Mouse (Mus musculus) monocyte, adult 5-6 weeks (primary cell): ENCODE measurements around the gene Cmc2. TPM values are rescaled to one million over a fixed set of nuclear protein-coding genes. Genes with fewer than 3 reads are reported as not detected.

Source experiments
- ATAC-seq: fragments of 153-309, 156-312 bp; replicated peaks from 2 replicates; pipeline ENCODE4 v1.8.0; 2017; ENCODE audit warnings: mild to moderate bottlenecking; ENCODE audit not compliant: low TSS enrichment, insufficient number of reproducible peaks, severe bottlenecking, poor library complexity, low FRiP score
- total RNA-seq: library from RNA; stranded (forward); fragments of 200-1000, 200-491, 200-594 nt; gene quantifications from 3 replicates; pipeline ENCODE4 v1.2.3, GENCODE M21; 2017

Cmc2 gene
- total RNA-seq, 1 experiment from 2014 or later: 11.9 TPM

GRCm38 (mm10) chr8:116864514-116864913, 56.7 kb downstream of the Cmc2 start:
- no peak for ATAC-seq

- no peak for ATAC-seq
Observed at GRCm38 (mm10) chr8:116864022-116864387, 57.2 kb downstream of the Cmc2 start.

DNA sequence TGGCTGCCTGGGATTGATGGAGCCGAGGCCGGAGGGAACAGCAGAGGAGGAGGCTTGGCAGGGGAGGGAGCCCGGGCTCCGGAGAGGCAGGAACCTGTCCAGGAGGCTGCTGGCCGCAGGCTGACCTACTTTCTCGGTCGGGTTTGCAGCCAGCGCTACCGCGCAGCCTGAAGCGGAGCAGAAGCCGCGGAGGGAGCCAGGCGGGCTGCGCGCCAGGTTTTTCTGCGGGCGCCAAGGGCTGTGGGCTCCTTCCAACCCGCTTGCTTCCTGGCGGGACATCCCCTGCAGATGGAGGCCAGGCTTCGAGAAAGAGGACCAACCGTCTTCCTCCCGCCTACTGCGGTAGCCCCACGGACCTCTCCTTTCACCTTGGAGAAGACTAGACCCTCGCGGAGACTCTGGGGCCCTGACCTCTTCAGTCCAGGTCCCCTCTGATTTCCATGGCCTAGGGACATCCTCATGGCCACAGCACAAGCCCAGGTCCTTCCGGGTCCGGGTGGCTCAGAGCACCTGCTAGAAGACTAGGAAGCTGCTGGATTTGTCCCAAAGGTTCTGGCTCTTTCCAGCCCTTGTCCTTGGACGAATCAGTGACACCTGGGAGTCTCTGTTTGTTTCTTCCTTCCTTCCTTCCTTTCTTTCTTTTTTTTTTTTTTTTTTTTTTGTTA, 57.8 kb downstream of the Cmc2 start:
- no peak for ATAC-seq

- ATAC-seq: no peak
Observed at GRCm38 (mm10) chr8:116862191-116862590, 59.1 kb downstream of the Cmc2 start.

DNA sequence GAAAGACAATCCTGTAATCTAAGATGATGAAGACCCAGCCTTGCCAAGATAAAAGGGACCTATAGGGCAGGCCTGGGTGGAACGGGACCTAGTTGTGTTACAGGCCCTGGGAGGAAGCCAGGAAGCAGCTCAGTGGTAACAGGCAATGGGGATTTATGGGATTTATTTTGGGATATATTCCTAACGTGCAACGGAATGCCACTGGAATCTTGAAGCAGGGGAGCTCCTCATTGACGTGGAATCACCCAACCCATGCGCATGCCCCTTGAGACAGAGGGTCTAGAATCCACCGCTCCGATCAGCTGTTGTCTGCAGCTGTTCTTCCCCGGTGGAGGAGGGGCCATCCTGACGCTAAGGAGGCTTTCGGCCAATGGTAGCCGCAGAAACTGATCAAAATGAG, 69.2 kb downstream of the Cmc2 start:
- no peak for ATAC-seq

DNA sequence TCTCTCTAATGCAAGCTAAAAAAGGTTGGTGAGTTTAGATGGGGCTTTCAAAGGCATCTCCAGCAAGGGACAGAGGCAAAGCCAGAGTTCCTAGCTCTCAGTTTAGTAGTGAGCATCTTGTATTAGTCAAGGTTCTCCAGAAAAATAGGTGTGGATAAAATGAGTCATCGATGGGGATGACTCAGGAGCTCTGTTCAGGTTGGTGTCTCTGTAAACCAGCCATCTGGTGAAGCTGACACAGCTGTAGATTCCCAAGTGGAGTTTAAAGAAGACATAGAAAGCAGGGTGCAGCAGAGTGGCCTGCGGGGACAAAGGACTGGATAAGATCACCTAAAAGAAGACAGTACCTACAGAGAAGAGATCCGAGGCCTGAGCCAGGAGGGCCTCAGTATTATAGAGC, 73.2 kb downstream of the Cmc2 start:
- ATAC-seq: no peak

- ATAC-seq: no peak
Observed at GRCm38 (mm10) chr8:116842678-116843077, 78.6 kb downstream of the Cmc2 start.

Other genes with a start within 250 kb of the Cmc2 start
- 6.4 to 15.3 TPM (median 11.0 TPM) in 3 replicates for gene Cdyl2, start 188.5 kb downstream of the Cmc2 start, total RNA-seq
- gene Cenpn, start 275 bp upstream of the Cmc2 start, total RNA-seq: 0.58 to 1.9 TPM (median 1.1 TPM) in 3 replicates
- gene Atmin, start 21.9 kb upstream of the Cmc2 start, total RNA-seq: 20.7 to 30.9 TPM (median 25.9 TPM) in 3 replicates
- 0.29 to 1.3 TPM in 2 of 3 replicates, not detected in the other for gene 1700030J22Rik, start 57.5 kb upstream of the Cmc2 start, total RNA-seq
- 9.1 to 13.1 TPM (median 10.7 TPM) in 3 replicates for gene Gcsh, start 72.1 kb upstream of the Cmc2 start, total RNA-seq
- 1.6 to 2.5 TPM in 2 of 3 replicates, not detected in the other for gene Pkd1l2, start 161.0 kb upstream of the Cmc2 start, total RNA-seq
- gene Bco1, start 174.4 kb upstream of the Cmc2 start, total RNA-seq: 0.95 TPM in 1 of 3 replicates, not detected in the others
- 2.3 to 6.9 TPM (median 2.6 TPM) in 3 replicates for gene Gan, start 236.7 kb upstream of the Cmc2 start, total RNA-seq